Mouse (Mus musculus) heart, postnatal 10 days (tissue): ENCODE measurements around the gene Cyp11a1. TPM values are rescaled to one million over a fixed set of nuclear protein-coding genes. Genes with fewer than 3 reads are reported as not detected.

Experiments
- DNase-seq, 2 experiments: peaks; one replicate each; pipeline ENCODE4 v3.0.0; 2021
- intact Hi-C: fragments of 180-260 bp; cut with DNase I; formaldehyde crosslinking; loops from one replicate; pipeline ENCODE4 v1.15.1; 2025
- total RNA-seq, 2 experiments: library from RNA; stranded (reverse); gene quantifications; 2 replicates each; pipeline ENCODE4 v1.2.3; 2021

The Cyp11a1 gene
- total RNA-seq, 2 experiments from 2014 or later: 0.35 to 0.50 TPM

GRCm38 (mm10) chr9:58065532-58065931 is 59.3 kb downstream of the Cyp11a1 start:
- DNase-seq: no peak

GRCm38 (mm10) chr9:58065977-58066730 is 59.9 kb downstream of the Cyp11a1 start:
- DNase-seq: peak in 1 of 2 experiments; percentile 25
- intact Hi-C loops: no loop called here

More at GRCm38 (mm10) chr9:58065532-58065931, 59.3 kb downstream of the Cyp11a1 start:
- intact Hi-C loops: no loop called here

- intact Hi-C loops: no loop called here
- DNase-seq: no peak
Measured at GRCm38 (mm10) chr9:58066731-58067095, 60.5 kb downstream of the Cyp11a1 start.

- DNase-seq: peak; percentile 22 to 30
- intact Hi-C loops: no loop called here
Measured at GRCm38 (mm10) chr9:58067546-58067945, 61.3 kb downstream of the Cyp11a1 start.

- intact Hi-C loops: no loop called here
- DNase-seq: no peak
Measured at GRCm38 (mm10) chr9:58074561-58074960, 68.3 kb downstream of the Cyp11a1 start.

Other genes starting within 250 kb of the Cyp11a1 start
- gene Clk3, start 240.6 kb upstream of the Cyp11a1 start, total RNA-seq: 10 to 100 TPM; 35.2 to 37.9 TPM
- 1 to 10 TPM; 4.4 to 7.0 TPM for gene Arid3b, start 169.6 kb upstream of the Cyp11a1 start, total RNA-seq
- 10 to 100 TPM; 69.4 to 81.8 TPM for gene Ubl7, start 95.4 kb upstream of the Cyp11a1 start, total RNA-seq
- 10 to 100 TPM; 45.2 to 48.3 TPM for gene Sema7a, start 66.3 kb upstream of the Cyp11a1 start, total RNA-seq
- gene Stra6, start 57.4 kb downstream of the Cyp11a1 start, total RNA-seq: under 1 TPM; 0.12 to 0.20 TPM
- gene Ccdc33, start 112.4 kb downstream of the Cyp11a1 start, total RNA-seq: not detected
- gene Islr, start 197.9 kb downstream of the Cyp11a1 start, total RNA-seq: 10 to 100 TPM; 52.4 to 54.4 TPM
- gene Islr2, start 197.9 kb downstream of the Cyp11a1 start, total RNA-seq: 1 to 10 TPM; 2.5 to 4.5 TPM
- gene Pml, start 243.4 kb downstream of the Cyp11a1 start, total RNA-seq: 10 to 100 TPM; 12.4 to 13.0 TPM
- gene Stoml1, start 246.8 kb downstream of the Cyp11a1 start, total RNA-seq: 10 to 100 TPM; 15.5 to 15.6 TPM